Mouse (Mus musculus) forebrain, embryonic 16.5 days (tissue): ENCODE measurements around the gene Tbx5. TPM values are rescaled to one million over a fixed set of nuclear protein-coding genes. Genes with fewer than 3 reads are reported as not detected.

ENCODE experiments used
- ATAC-seq: fragments of 200-750 bp; cut with Nextera tagmentation; 2 replicates; pipeline ENCODE4 v1.8.0; 2017; ENCODE audit warnings: mild to moderate bottlenecking, moderate library complexity
- H3K27ac ChIP-seq: fragments of 300-500 bp; sonication (generic); 2 replicates; pipeline ENCODE4 v1.5.1; 2014; ENCODE audit warnings: low read length, control low read depth
- H3K27me3 ChIP-seq: fragments of 300-500 bp; sonication (generic); replicated peaks from 2 replicates; pipeline ENCODE4 v1.6.1; 2014; ENCODE audit warnings: low read length; ENCODE audit not compliant: control insufficient read depth, insufficient read depth
- H3K36me3 ChIP-seq: fragments of 300-500 bp; sonication (generic); 2 replicates; pipeline ENCODE4 v1.6.1; 2014; ENCODE audit not compliant: control insufficient read depth, insufficient read depth
- H3K4me1 ChIP-seq: fragments of 300-500 bp; sonication (generic); replicated peaks from 2 replicates; pipeline ENCODE4 v1.6.1; 2014; ENCODE audit warnings: low read length; ENCODE audit not compliant: control insufficient read depth, insufficient read depth
- H3K4me2 ChIP-seq: fragments of 300-500 bp; sonication (generic); 2 replicates; pipeline ENCODE4 v1.6.1; 2014; ENCODE audit warnings: mild to moderate bottlenecking, low read length, control low read depth
- H3K4me3 ChIP-seq: fragments of 300-500 bp; sonication (generic); replicated peaks from 2 replicates; pipeline ENCODE4 v1.5.1; 2014; ENCODE audit warnings: mild to moderate bottlenecking, low read length, control low read depth
- H3K9ac ChIP-seq: fragments of 300-500 bp; sonication (generic); replicated peaks from 2 replicates; pipeline ENCODE4 v1.6.1; 2014; ENCODE audit warnings: low read depth, low read length, control low read depth
- H3K9me3 ChIP-seq: fragments of 300-500 bp; sonication (generic); 2 replicates; pipeline ENCODE4 v1.6.1; 2016; ENCODE audit warnings: low read length; ENCODE audit not compliant: control insufficient read depth
- WGBS: fragments of 180-500 bp; shearing (Covaris S2); extraction: QIAGEN DNeasy Blood & Tissue Kit; methylation state at CpG from one replicate; pipeline ENCODE4 v1.1.7; 2014; 5-methylcytosine and 5-hydroxymethylcytosine counted together
- polyA plus RNA-seq: library from polyadenylated mRNA; unstranded; fragments of >200 nt; fragmentation: Nextera tagmentation; extraction: Ambion mirVana; gene quantifications from 2 replicates; pipeline ENCODE4 v1.2.1, GENCODE M21; 2015

Tbx5 gene
- polyA plus RNA-seq, 1 experiment from 2014 or later, result not detected

- H3K4me1 ChIP-seq, result no peaks in the 10 kb centered on the region
- H3K27ac ChIP-seq, result no peak overlapping the region
- no peaks in the 10 kb centered on the region for H3K36me3 ChIP-seq
- H3K4me2 ChIP-seq, result no peak overlapping the region
- no peak overlapping the region for H3K9ac ChIP-seq
- WGBS, result 62% methylated on average over 4 of the region's 4 CpGs
- H3K4me3 ChIP-seq, result no peak overlapping the region
- H3K27me3 ChIP-seq, result no peaks in the 10 kb centered on the region
- H3K9me3 ChIP-seq, result no peaks in the 10 kb centered on the region
- ATAC-seq, result no peak
Measured at GRCm38 (mm10) chr5:119857052-119857451, 24.6 kb downstream of the Tbx5 start.

- Histone ChIP-seq H3K9ac (no peak overlapping the region), H3K4me3 (no peak overlapping the region), H3K4me2 (no peak overlapping the region), H3K27me3 (no peaks in the 10 kb centered on the region), H3K9me3 (no peaks in the 10 kb centered on the region), H3K36me3 (no peaks in the 10 kb centered on the region), H3K4me1 (0 out of 2 replicates have a peak, but pooled peaks cover 3% of the 10 kb centered on the region), H3K27ac (no peak overlapping the region)
- ATAC-seq, result no peak
- 62% methylated on average over 5 of the region's 5 CpGs for WGBS
Measured at GRCm38 (mm10) chr5:119861301-119861700, 28.8 kb downstream of the Tbx5 start.

- ATAC-seq, result no peak
- H3K27ac ChIP-seq, result no peak overlapping the region
- H3K4me3 ChIP-seq, result no peak overlapping the region
- no peak overlapping the region for H3K9ac ChIP-seq
- WGBS, result 84% methylated on average over 5 of the region's 5 CpGs
- H3K9me3 ChIP-seq, result no peaks in the 10 kb centered on the region
- no peak overlapping the region for H3K4me2 ChIP-seq
- no peaks in the 10 kb centered on the region for H3K36me3 ChIP-seq
- H3K27me3 ChIP-seq, result no peaks in the 10 kb centered on the region
- H3K4me1 ChIP-seq, result peaks cover 11% of the 10 kb centered on the region
Measured at GRCm38 (mm10) chr5:119862431-119862830, 30.0 kb downstream of the Tbx5 start.

- peak; percentile 86 for ATAC-seq
- Histone ChIP-seq H3K27me3 (no peaks in the 10 kb centered on the region), H3K9me3 (no peaks in the 10 kb centered on the region)
Measured at GRCm38 (mm10) chr5:119866277-119867235, 34.1 kb downstream of the Tbx5 start.

GRCm38 (mm10) chr5:119867986-119868385, 35.5 kb downstream of the Tbx5 start:
- no peak overlapping the region for H3K9ac ChIP-seq

More at GRCm38 (mm10) chr5:119866277-119867235, 34.1 kb downstream of the Tbx5 start:
- Histone ChIP-seq H3K36me3 (no peaks in the 10 kb centered on the region), H3K9ac (peak overlapping the region; percentile 46), H3K4me1 (peaks cover 11% of the 10 kb centered on the region), H3K4me2 (peak overlapping the region; percentile 57), H3K4me3 (peak overlapping the region; percentile 36), H3K27ac (peak overlapping the region; percentile 26; the same call in 1 of the 2 replicates)
- 2% methylated on average over 31 of the region's 31 CpGs for WGBS

GRCm38 (mm10) chr5:119875421-119875820, 43.0 kb downstream of the Tbx5 start:
- H3K4me1 ChIP-seq, result no peaks in the 10 kb centered on the region
- no peak overlapping the region for H3K27ac ChIP-seq
- H3K9ac ChIP-seq, result no peak overlapping the region
- H3K27me3 ChIP-seq, result no peaks in the 10 kb centered on the region
- H3K9me3 ChIP-seq, result no peaks in the 10 kb centered on the region
- ATAC-seq, result no peak
- 49% methylated on average over 2 of the region's 2 CpGs for WGBS
- H3K36me3 ChIP-seq, result no peaks in the 10 kb centered on the region
- no peak overlapping the region for H3K4me3 ChIP-seq
- no peak overlapping the region for H3K4me2 ChIP-seq

More at GRCm38 (mm10) chr5:119867986-119868385, 35.5 kb downstream of the Tbx5 start:
- no peak for ATAC-seq
- Histone ChIP-seq H3K4me2 (no peak overlapping the region), H3K4me1 (peaks cover 11% of the 10 kb centered on the region), H3K9me3 (no peaks in the 10 kb centered on the region), H3K27me3 (no peaks in the 10 kb centered on the region), H3K27ac (no peak overlapping the region), H3K4me3 (no peak overlapping the region), H3K36me3 (no peaks in the 10 kb centered on the region)
- 80% methylated on average over 6 of the region's 6 CpGs for WGBS

- H3K9me3 ChIP-seq, result no peaks in the 10 kb centered on the region
- H3K27me3 ChIP-seq, result no peaks in the 10 kb centered on the region
- no peaks in the 10 kb centered on the region for H3K4me1 ChIP-seq
- no peak overlapping the region for H3K4me2 ChIP-seq
- no peak overlapping the region for H3K4me3 ChIP-seq
- no peak overlapping the region for H3K9ac ChIP-seq
- no peak for ATAC-seq
- no peak overlapping the region for H3K27ac ChIP-seq
- no peaks in the 10 kb centered on the region for H3K36me3 ChIP-seq
- 64% methylated on average over 6 of the region's 6 CpGs for WGBS
Measured at GRCm38 (mm10) chr5:119877185-119877584, 44.7 kb downstream of the Tbx5 start.

GRCm38 (mm10) chr5:119885595-119885994, 53.1 kb downstream of the Tbx5 start:
- H3K4me3 ChIP-seq, result no peak overlapping the region
- no peak overlapping the region for H3K4me2 ChIP-seq
- no peak for ATAC-seq
- H3K9me3 ChIP-seq, result no peaks in the 10 kb centered on the region
- no peak overlapping the region for H3K27ac ChIP-seq
- no peaks in the 10 kb centered on the region for H3K4me1 ChIP-seq
- H3K36me3 ChIP-seq, result no peaks in the 10 kb centered on the region
- H3K9ac ChIP-seq, result no peak overlapping the region
- 89% methylated on average over 6 of the region's 8 CpGs for WGBS
- no peaks in the 10 kb centered on the region for H3K27me3 ChIP-seq

GRCm38 (mm10) chr5:119887381-119887780, 54.9 kb downstream of the Tbx5 start:
- H3K9me3 ChIP-seq, result no peaks in the 10 kb centered on the region
- no peaks in the 10 kb centered on the region for H3K27me3 ChIP-seq
- no peak overlapping the region for H3K4me2 ChIP-seq
- H3K4me1 ChIP-seq, result no peaks in the 10 kb centered on the region
- no peak overlapping the region for H3K4me3 ChIP-seq
- H3K27ac ChIP-seq, result no peak overlapping the region
- no peaks in the 10 kb centered on the region for H3K36me3 ChIP-seq
- ATAC-seq, result no peak
- WGBS, result 80% methylated on average over 8 of the region's 8 CpGs
- no peak overlapping the region for H3K9ac ChIP-seq
